Mouse (Mus musculus) right cerebral cortex, adult 2 months (tissue): ENCODE data around the gene C730034F03Rik.

ENCODE experiments used
- DNase-seq, 2 experiments: peaks; one replicate each; pipeline ENCODE4 v3.0.0; 2021 to 2022; ENCODE audit warnings: low spot score in 2 of 2

The C730034F03Rik gene

DNA sequence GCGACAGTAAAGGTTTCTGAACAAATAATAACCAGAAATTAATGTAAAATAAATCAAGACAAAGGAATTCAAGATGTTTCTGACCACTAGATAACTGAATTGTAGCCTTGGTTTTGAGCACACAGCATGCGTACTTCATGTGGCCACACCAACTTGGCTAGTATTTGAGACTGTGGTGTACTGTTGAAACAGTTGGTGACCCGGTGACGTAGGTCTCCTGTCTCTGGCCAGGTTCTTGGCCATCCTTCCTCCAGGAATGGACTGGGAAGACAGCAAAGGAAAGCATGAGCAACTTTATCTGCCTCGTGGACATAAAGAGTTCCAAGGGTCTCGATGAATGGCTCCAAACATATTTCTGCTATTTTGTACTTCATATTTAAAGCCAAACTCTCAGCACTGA, 2.4 kb downstream of the C730034F03Rik start:
- no peak for DNase-seq

DNA sequence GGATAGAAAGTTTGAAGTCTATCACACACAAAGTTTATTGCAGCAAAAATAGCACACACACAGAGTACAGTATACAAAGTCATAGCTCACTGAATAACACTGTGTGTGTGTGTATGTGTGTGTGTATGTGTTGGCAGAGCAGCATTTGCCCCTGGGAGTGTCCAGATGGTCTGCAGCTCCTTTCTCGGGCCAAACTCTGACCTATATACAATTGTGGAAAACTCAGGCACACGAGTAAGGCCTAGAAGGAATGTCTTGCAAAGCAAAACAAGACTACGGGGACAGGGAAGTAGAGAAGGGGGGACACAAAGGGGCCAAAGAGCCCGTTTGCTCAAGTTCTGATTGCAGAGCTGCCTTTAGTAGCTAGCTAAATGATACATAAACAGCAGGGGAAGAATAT, 3.6 kb downstream of the C730034F03Rik start:
- DNase-seq, result no peak

- no peak for DNase-seq
Measured at GRCm38 (mm10) chr15:89434136-89434535, 4.7 kb downstream of the C730034F03Rik start.

DNA sequence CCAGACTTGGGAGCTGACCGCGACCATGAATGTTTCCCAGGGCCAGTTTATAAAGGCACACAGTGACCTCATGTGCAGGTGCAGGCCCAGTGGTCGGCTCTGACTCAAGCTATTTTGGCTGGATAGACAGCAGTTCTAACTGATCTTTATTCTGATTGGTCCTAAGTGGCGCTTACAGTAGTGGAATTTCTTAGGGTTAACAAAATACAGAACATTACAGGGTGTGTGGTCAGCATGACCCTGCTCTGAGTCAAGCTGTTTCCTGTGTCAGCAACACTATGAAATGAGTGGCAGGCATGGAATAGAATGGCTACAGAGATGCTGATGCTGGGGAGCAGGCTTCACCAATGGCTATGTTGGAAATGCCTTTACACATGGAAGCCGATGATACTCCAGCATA, 6.5 kb downstream of the C730034F03Rik start:
- no peak for DNase-seq

DNA sequence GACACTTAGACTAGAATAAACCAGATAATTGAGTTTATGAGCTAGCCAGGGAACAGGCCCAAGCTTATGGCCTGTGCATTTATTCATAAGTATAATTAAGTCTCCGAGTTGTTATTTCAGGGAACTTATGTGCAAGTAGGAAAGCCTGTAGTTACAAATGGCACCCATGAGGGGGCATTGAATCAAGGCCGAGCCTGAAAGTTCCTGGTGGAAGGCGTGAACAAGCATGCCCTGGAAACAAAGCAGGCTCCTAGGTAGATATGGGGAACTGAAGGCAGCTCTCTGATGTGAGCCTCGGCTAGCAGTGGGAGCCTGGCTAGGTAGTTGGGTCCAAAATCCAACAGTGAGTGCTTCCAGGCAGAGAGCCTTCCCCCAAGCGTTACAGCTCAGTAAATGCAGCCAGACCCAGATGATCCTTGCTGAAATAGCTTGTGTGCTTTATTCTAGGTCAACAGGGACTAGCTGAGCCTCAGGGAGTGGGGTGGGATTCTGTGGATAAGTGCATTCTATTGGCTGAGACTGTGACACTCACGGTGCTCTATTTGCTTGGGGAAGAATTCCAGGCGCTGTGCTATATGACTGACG, 13.2 kb downstream of the C730034F03Rik start:
- no peak for DNase-seq

- DNase-seq, result peak in 1 of 2 experiments; percentile 57
Measured at GRCm38 (mm10) chr15:89452906-89453864, 23.8 kb downstream of the C730034F03Rik start.

- peak; percentile 64 to 65 for DNase-seq
Measured at GRCm38 (mm10) chr15:89453865-89454478, 24.6 kb downstream of the C730034F03Rik start, which contains the start of gene Mapk8ip2. TSS of gene Mapk8ip2 (plus strand) at chr15:89453913.

DNA sequence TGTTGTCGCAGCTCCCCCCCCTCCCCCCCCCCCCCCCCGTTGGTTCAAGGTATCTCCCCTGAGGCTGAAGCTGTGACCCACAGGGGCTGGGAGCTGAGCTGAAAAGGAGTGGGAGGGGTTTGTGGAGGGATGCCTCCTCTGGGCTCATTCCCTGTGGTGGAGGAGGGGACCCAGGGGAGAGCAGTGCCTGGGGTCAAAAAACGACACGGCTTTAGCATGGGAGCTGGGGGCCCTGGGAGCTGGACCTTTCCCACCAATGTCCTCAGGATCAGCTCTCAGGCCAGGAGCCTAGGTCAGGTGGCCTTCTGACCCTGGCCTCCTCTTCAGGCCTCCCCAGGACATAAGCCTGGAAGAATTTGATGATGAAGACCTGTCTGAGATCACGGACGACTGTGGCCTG, 25.5 kb downstream of the C730034F03Rik start:
- DNase-seq, result no peak

GRCm38 (mm10) chr15:89455642-89456041, 26.3 kb downstream of the C730034F03Rik start:
- DNase-seq, result no peak

GRCm38 (mm10) chr15:89458942-89459341, 29.6 kb downstream of the C730034F03Rik start:
- no peak for DNase-seq

GRCm38 (mm10) chr15:89459821-89460220, 30.4 kb downstream of the C730034F03Rik start:
- no peak for DNase-seq

DNA sequence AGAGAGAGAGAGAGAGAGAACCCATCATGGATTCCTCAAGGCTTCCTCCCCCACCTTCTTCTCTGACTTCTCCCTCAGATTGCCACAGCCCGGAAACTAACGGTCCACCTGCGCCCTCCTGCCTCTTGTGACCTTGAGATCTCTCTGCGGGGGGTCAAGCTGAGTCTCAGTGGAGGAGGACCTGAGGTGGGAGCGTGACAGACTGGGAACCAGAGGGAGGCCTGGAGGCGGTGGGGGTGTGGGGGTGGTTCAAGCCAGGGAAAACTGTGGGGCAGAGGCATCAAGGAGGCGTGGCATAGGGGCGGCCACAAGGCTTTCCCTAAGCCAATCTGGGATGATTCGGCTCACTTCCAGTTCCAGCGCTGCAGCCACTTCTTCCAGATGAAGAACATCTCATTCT, 30.9 kb downstream of the C730034F03Rik start:
- DNase-seq, result no peak

DNA sequence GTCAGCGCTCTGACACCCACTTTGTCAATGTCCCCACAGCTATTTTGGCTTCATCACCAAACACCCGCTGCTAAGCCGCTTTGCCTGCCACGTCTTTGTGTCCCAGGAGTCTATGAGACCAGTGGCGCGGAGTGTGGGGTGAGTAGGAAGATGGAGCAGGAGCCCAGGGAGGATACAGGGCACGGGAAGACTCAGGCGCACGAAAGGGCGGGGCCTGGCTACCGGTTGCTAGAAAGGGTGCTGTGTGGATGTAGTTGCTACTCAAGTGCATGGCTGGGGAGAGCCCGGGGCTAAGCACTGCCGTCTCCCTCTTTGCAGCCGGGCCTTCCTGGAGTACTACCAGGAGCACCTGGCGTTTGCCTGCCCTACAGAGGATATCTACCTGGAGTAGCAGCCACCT, 31.9 kb downstream of the C730034F03Rik start:
- no peak for DNase-seq

- no peak for DNase-seq
Measured at GRCm38 (mm10) chr15:89462176-89462575, 32.8 kb downstream of the C730034F03Rik start.

DNA sequence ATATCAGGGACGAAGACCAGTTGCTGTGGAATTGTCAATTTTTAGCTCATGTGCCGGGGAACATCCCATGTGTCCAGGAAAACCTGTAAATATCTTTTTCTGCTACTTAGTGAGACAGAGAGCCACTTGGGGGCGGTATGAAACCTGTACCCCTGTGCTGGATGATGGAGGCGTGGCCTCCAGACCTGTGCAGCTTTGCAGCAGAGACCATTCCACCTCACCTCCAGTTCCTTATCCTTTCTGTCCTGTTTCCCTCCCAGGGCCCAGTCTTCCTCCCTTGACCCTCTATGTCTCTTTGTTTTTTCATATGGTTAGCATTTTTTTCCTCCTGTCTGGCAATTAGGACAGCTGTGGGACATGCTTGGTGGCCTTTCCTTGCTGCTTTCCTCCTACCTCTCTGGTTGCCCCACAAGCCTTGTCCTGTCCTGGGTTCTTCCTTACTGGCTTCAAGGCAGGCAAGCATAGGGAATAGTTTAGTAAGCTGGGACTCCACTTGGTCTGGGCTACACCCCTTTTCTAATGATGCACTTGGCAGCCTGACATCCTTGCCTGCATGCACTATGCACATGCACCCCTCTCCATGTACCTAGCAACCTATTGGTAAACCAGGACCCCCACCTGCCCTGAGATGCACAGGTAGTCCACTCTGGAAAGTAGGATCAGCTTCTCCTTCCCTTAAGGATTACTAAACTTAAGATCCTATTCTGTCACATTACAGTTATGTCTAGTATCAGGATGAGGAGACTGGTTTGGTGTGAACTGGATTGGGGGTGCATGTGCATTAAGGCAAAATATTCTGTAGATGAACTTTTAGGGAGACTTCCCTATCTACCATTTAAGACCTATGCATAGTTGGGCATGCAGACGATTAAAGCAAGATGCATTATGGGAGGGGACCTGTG, 34.2 kb downstream of the C730034F03Rik start:
- no peak for DNase-seq

GRCm38 (mm10) chr15:89465052-89465451, 35.7 kb downstream of the C730034F03Rik start:
- DNase-seq, result no peak

- DNase-seq, result no peak
Measured at GRCm38 (mm10) chr15:89468577-89468976, 39.2 kb downstream of the C730034F03Rik start.

DNA sequence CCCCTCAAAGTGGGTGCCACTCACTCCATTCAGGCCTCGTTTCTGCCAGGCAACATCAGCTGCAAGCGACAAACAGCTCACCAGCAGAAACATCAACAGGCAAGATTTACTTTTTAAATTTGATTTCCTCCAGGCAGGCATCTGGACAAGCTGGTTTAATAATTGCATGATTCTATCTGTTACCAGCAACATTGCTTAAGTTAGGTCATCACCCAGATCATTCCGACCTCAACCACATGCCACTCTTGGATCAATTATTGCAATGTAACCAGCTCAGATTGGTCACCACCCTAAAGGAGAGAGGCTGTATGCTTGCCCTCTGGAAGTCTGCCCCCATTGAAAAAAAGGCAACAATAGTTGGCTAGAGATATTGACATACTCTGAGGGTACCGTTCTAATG, 42.1 kb downstream of the C730034F03Rik start:
- no peak for DNase-seq

DNA sequence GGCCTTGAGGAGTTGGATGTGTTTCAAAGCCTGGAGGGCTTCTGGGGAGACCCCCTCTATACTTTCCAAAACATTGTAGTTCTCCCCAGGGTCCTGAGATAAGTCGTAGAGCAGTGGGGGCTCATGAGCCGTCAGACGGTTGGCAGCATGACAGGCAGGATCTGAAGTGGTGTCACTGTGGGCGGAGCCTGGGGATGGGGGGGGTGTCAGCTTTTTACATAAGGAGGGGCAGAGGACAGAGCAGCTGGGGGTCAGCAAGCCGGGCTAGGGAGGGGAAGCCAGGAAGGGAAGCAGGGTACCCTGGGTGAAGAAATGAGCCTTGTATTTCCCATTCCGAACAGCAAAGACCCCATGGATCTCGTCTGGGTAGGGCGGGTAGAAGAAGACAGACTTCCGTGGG, 44.0 kb downstream of the C730034F03Rik start:
- DNase-seq, result no peak

DNA sequence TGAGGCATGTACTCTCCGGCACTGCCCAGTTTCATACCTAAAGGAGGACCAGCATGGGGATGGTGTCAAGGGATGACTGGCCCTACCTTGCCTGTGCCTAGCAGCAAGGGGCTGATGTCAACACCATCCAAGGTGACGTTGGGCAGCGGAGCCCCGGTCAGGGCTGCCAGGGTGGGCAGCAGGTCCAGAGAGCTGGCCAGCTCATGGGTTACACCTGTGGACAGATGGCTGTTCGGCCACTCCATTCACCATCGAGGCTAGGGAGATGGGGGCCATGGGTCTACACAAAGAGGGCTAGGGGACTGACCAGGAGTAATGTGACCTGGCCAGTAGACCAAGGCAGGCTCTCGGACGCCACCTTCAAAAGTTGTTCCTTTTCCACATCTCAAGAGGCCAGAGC, 44.5 kb downstream of the C730034F03Rik start:
- no peak for DNase-seq

- no peak for DNase-seq
Measured at GRCm38 (mm10) chr15:89474596-89475292, 45.4 kb downstream of the C730034F03Rik start.
